Mouse (Mus musculus): ENCODE measurements around the gene Tshz3.

Gene Tshz3

DNA sequence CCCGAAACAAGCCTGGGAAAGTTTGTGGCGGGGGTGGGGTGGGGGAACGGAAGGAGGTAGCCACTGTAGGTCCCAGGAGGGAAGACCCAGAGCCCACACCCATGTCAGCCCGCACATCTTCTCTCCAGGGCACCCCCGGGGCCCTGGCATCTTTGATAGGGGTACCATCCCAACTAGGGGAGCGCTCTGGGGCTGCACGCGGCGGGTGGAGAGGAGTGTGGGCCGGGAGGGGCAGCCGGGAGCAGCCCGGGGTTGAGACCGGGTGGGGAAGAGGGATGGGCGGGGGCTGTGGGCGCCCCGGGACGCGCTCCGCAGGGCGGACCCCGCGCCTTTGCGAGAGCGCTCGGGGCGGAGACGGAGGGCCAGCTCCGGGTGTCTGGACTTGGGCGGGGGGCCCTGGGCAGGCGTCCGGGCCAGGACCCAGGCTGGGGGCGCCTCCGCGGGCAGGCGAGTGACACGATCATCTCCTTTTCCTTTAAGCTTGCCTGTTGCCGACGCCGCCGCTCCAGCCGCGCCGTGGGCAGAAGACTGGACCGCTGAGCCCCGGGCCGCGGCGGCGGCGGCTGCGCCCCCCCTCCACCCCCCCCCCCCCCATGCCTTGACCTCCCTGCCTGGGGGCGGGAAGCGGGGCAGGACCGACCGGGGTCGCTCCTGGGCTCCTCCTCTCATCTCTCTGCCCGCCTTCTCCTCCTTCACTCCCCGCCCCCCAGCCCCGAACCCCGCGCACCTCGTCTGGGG, 631 bp upstream of the Tshz3 start:
- peak; percentile 60 for DNase-seq (ENCODE audit: low spot score)

DNA sequence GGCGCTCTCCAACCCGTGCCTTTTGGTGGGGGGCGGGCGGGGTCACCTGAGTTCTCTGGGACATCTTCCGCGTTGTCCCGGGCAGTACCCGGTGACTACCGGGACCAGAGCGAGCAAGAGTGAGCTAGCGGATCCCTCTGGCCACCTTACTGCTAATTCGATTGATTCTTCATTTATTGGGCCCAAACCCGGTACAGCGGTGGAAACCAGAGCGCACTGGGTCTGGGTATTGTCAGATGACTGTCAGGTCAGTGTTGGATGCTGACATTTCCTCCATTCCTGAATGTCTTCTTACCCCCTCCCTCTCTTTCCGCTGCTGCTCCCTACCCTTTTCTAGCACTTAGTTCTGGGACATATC, 650 bp downstream of the Tshz3 start:
- DNase-seq (ENCODE audit: low spot score): no peak

DNA sequence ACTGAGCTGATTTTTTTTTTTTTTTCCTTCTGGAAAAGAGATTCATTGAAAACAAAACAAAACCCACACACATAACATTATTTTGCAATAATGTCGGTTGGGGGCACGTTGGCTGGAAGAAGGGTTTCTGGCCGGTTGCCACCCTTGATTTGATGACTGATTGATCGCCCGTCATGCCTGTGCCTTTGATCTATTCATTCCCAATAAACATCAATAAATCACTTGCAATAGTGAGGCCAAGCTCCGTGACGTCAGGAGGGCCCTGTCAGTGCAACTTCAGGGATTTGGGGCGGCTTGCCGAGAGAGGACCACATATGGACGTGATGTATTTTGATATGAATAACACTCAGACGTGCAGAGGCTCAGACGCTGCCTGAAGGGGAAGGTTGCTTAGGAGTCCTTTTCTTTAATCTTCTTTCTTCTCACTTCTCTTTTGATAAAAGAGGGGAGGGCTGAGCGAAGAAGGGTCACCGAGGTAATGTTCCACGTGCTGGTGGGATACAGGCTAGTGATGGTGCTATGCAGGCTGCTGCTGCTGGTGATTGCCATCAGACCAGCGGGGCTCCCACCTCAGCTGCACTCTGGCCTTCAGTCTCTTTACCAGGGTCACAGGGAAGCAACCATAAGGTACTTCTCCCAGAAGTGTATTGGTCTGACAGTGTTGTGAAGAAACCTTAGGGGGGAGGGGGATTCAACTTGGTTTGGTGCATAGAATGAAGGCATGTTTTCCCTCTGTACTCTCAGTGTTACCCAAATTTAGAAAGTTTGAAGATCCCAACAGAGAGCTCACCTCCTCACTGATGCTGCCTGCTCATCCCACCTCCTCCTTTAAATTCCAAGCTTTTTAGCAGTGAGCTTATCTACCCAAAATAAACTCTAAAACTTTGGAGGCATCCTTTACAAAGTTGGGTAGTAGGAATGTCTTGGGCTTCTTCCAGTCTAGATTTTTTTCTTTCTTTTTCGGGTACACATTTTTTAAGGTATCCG, 1.4 kb downstream of the Tshz3 start:
- no peak for DNase-seq (ENCODE audit: low spot score)

DNA sequence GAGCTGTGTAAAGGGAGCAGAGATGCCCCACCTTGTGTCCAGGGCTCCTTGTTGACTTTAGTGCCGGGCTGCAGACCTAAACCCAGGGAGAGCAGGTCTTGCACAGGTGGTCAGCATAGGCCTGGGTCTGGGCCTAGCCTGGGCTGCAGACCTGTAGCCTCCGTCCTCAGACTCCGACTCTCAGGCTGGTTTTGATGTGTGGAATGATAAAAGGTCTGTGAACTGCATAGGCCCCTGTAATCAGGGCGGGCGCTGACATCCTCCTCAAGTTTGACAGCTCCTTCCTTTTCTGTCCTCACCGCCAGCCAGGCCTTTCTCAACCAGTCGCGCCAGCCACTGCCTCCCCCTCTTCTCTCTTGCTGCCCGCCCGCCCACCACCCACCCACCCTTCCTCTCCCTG, 8.7 kb downstream of the Tshz3 start:
- DNase-seq (ENCODE audit: low spot score): no peak

GRCm38 (mm10) chr7:36707266-36707665, 9.3 kb downstream of the Tshz3 start:
- DNase-seq (ENCODE audit: low spot score): no peak

GRCm38 (mm10) chr7:36707681-36708350, 9.9 kb downstream of the Tshz3 start:
- DNase-seq (ENCODE audit: low spot score): no peak

- no peak for DNase-seq (ENCODE audit: low spot score)
Measured at GRCm38 (mm10) chr7:36708823-36709222, 10.9 kb downstream of the Tshz3 start.

DNA sequence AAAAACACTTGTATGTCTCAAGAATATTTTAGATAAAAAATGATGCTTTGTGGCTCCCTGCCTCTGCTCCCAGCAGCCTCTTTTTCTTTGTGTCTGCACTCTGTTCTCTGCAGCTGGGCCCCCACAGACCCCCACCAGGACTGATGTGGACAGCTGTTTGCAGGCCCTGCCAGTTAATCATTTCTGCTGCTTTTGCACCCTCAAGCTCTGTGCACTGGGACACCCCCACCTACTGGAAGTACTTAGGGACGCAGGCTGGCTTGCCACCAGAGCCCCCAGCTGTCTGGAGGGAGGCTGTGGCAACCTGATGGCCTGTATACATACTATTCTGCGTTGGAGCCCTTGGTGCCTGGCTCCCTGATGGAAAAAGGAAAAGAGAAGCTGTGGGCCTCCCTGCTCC, 11.3 kb downstream of the Tshz3 start:
- no peak for DNase-seq (ENCODE audit: low spot score)

- no peak for DNase-seq (ENCODE audit: low spot score)
Measured at GRCm38 (mm10) chr7:36709974-36710373, 12.1 kb downstream of the Tshz3 start.

DNA sequence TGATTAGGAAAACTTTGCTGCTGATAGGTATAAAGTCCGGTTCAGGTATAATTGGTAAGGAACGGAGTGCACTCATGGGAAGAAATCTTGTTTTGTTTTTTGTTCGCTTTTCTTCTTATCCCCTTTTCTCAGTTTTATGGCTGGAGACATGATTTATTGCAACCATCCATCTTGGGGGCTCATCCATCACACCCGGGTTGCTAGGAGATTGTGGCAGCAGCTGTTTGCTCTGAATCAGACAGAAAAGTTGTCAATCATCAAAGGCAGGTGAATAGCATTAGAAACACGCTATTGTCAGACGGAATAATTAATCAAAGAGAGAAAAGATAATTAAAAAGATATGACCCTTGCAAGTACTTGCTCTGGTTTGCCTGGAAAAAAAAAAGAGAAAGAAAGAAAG, 12.5 kb downstream of the Tshz3 start:
- no peak for DNase-seq (ENCODE audit: low spot score)

DNA sequence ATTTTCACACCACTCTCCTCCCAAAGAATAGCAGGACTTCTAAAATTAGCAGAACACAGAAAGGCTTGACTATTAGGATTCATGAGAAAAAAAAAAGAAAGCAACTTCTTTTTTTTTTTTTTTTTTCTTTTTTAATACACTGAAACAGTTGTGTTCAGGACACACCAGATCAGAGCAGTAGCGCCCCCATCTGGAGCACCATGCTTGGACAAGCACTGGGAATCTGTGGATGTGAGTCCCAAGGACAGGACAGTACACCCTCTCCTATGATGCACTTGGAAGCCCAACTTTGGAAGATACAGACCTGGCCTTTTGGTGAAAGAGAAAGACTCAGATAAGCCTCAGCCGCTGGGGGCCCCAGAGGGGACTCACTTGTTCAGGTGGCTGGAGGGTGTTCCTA, 13.8 kb downstream of the Tshz3 start:
- no peak for DNase-seq (ENCODE audit: low spot score)

DNA sequence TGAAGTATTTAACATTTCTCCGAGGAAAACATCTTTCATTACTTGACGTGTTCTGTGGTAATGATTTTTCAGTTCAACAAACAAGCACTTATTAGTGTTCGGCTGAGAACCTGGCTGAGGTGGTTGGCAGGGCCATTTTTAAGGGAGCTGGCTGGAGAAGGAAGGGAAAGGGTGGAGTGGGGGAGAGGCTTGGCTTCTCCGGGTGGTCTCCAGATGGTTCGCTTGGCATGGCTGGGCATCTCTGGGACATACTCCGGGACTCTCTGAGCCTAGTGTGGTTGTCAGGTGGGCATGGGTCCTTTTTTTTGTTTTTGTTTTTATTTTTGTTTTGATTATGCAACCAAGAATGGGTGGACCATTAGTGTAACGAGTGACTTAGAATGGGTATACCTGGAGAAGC, 16.4 kb downstream of the Tshz3 start:
- no peak for DNase-seq (ENCODE audit: low spot score)

DNA sequence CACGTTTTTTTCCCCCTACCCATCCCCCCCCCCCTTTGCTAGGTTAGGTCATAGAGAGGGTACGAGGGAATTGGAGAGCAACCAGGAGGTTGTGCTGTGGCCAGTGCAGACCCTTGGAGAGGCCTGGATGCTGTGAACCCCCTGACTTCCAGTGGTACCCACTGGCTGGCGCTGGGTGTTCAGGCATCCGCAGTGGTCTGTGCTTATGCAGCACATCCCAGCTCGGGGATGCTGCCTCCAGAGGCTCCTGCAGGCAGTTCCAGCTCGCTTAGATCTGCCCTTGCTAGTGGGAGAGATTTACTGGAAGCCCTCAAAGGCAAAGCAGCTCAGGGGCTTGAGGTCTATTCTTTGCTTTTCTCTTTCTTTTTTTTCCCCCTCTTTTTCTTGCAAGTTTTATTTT, 19.3 kb downstream of the Tshz3 start:
- DNase-seq (ENCODE audit: low spot score): no peak

DNA sequence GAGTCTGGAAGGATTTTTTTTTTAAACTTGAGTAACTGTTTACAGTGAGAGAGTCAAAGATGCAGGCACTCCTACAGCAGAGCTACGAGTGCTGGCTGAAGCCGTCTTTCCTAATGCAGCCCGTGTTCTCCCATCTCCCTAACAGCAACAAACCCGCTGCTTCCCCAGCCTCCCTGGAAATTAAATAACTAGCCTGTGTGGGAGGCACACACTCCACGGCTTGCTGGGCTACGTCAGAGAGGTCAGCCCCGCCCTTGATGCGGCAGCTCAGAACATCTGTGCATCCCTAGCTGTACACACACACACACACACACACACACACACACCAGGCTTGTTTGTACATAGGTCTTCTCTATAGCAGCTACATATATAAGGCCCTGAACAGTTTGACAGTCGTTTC, 22.9 kb downstream of the Tshz3 start:
- no peak for DNase-seq (ENCODE audit: low spot score)

DNA sequence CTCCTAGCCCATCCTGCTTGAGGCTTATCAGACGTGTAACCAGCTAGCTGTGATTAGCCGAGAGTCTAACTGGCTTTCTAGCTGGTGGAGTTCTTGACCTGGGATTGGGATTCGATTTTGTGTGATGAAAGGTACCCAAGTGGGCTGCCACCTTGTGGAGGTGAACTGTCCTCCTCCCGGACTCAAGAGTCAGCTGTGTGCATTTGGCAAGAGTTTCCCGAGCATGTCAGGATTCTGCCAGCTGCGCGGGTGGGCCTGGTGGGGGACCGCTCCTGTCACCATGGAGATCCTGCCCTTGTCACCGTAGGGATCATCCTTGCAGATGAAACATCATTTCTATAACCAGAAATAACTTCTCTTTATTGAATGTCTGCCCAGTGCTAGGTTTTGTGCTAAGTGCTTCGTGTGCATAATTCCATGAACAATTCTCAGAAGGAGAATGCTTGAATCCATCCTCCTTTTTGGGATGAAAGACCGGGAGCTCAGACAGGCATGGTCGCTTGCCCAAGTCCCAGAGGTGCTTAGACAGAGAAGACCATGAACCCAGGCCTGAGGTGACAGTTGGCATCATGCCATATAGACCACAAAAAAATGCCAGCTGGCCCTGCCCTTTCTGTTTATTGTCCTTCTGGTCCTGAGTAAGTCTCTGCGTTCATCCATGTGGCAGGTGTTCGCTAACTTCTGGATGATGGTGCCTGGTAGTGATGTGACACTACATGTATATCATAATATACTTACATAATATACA, 38.6 kb downstream of the Tshz3 start:
- DNase-seq (ENCODE audit: low spot score): no peak

GRCm38 (mm10) chr7:36751480-36751879, 53.6 kb downstream of the Tshz3 start:
- no peak for DNase-seq (ENCODE audit: low spot score)

GRCm38 (mm10) chr7:36767501-36768092, 69.7 kb downstream of the Tshz3 start:
- no peak for DNase-seq (ENCODE audit: low spot score)

GRCm38 (mm10) chr7:36773086-36773485, 75.2 kb downstream of the Tshz3 start:
- no peak for DNase-seq (ENCODE audit: low spot score)

GRCm38 (mm10) chr7:36776956-36777355, 79.0 kb downstream of the Tshz3 start:
- DNase-seq (ENCODE audit: low spot score): no peak

GRCm38 (mm10) chr7:36778456-36778855, 80.5 kb downstream of the Tshz3 start:
- no peak for DNase-seq (ENCODE audit: low spot score)

DNA sequence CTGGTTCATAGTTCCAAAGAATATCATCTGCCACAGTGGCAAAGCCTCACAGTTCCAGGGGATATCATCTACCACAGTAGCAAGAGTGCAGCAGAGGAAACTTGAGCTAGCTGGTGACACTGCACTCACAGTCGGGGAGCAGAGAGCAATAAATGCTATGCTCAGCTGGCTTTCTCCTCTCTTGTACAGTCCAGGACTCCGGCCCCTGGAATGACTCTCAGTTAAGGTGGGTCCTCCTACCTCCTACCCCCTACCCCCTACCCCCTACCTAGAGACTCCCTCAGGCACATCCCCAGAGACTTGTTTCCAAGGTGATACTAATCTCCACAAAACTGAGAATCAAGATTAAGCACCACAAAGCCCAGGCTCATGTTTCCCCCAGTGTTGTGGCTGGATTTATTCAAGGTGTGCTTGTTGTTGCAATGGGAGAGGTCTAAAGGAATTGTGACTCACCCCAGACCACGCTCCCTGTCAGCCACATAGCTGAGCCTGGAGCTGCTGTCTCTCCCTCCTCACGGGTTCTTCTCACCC, 86.4 kb downstream of the Tshz3 start:
- no peak for DNase-seq (ENCODE audit: low spot score)
